Mouse (Mus musculus): ENCODE results near the gene Mrs2. TPM values are rescaled to one million over a fixed set of nuclear protein-coding genes. Genes with fewer than 3 reads are reported as not detected.

Mrs2 gene
- total RNA-seq, 2 experiments from 2014 or later = 50.1 to 64.5 TPM

Other genes with a start within 250 kb of the Mrs2 start
- 100 to 1,000 TPM; 212 to 224 TPM for gene BC005537, start 218.7 kb downstream of the Mrs2 start, total RNA-seq (2021)
- 10 to 100 TPM; 58.7 to 66.6 TPM for gene Acot13, start 188.8 kb downstream of the Mrs2 start, total RNA-seq (2021)
- gene Tdp2, start 188.7 kb downstream of the Mrs2 start, total RNA-seq (2021) = 10 to 100 TPM; 25.1 to 26.2 TPM
- gene D130043K22Rik, start 175.2 kb downstream of the Mrs2 start, total RNA-seq (2021) = 10 to 100 TPM; 28.2 to 31.4 TPM
- gene Aldh5a1, start 82.7 kb downstream of the Mrs2 start, total RNA-seq (2021) = 10 to 100 TPM; 66.6 to 68.9 TPM
- gene Gpld1, start 77.2 kb downstream of the Mrs2 start, total RNA-seq (2021) = 1 to 10 TPM; 7.1 to 8.9 TPM
- gene Dcdc2a, start 35.6 kb upstream of the Mrs2 start, total RNA-seq (2021) = 10 to 100 TPM in 1 of 2 experiments, 1 to 10 TPM in 1; 9.1 to 11.8 TPM